Mouse (Mus musculus) heart, embryonic 12.5 days (tissue): ENCODE results near the gene Padi6. TPM values are rescaled to one million over a fixed set of nuclear protein-coding genes. Genes with fewer than 3 reads are reported as not detected.

Experiments used
- ATAC-seq: fragments of 200-750 bp; cut with Nextera tagmentation; 2 replicates; pipeline ENCODE4 v1.8.0; 2017; ENCODE audit warnings: moderate TSS enrichment, moderate library complexity; ENCODE audit not compliant: insufficient number of reproducible peaks, low FRiP score
- H3K27ac ChIP-seq: fragments of 300-500 bp; sonication (generic); 2 replicates; pipeline ENCODE4 v1.5.1; 2016; ENCODE audit warnings: mild to moderate bottlenecking, moderate library complexity; ENCODE audit not compliant: poor library complexity, severe bottlenecking
- H3K27me3 ChIP-seq: fragments of 300-500 bp; sonication (generic); replicated peaks from 2 replicates; pipeline ENCODE4 v1.6.1; 2016; ENCODE audit warnings: mild to moderate bottlenecking, moderate library complexity
- H3K36me3 ChIP-seq: fragments of 300-500 bp; sonication (generic); 2 replicates; pipeline ENCODE4 v1.6.1; 2016; ENCODE audit warnings: mild to moderate bottlenecking, moderate library complexity
- H3K4me1 ChIP-seq: fragments of 300-500 bp; sonication (generic); replicated peaks from 2 replicates; pipeline ENCODE4 v1.6.1; 2016; ENCODE audit warnings: mild to moderate bottlenecking
- H3K4me2 ChIP-seq: fragments of 300-500 bp; sonication (generic); 2 replicates; pipeline ENCODE4 v1.6.1; 2016; ENCODE audit warnings: mild to moderate bottlenecking, moderate library complexity
- H3K4me3 ChIP-seq: fragments of 300-500 bp; sonication (generic); 2 replicates; pipeline ENCODE4 v1.5.1; 2016; ENCODE audit warnings: mild to moderate bottlenecking
- H3K9ac ChIP-seq: fragments of 300-500 bp; sonication (generic); 2 replicates; pipeline ENCODE4 v1.6.1; 2016; ENCODE audit warnings: mild to moderate bottlenecking, moderate library complexity
- H3K9me3 ChIP-seq: fragments of 300-500 bp; sonication (generic); replicated peaks from 2 replicates; pipeline ENCODE4 v1.6.1; 2016; ENCODE audit warnings: mild to moderate bottlenecking, moderate library complexity
- WGBS: fragments of 180-500 bp; shearing (Covaris S2); methylation state at CpG from one replicate; pipeline ENCODE4 v1.1.7; 2016; 5-methylcytosine and 5-hydroxymethylcytosine counted together
- polyA plus RNA-seq: library from polyadenylated mRNA; unstranded; fragments of >200 nt; fragmentation: Nextera tagmentation; extraction: Ambion mirVana; gene quantifications from 2 replicates; pipeline ENCODE4 v1.2.1, GENCODE M21; 2016

Padi6 gene
- polyA plus RNA-seq, 1 experiment from 2014 or later = not detected

GRCm38 (mm10) chr4:140699441-140700127, 42.9 kb downstream of the Padi6 start:
- WGBS = 7% methylated on average over 29 of the region's 29 CpGs
- no peaks in the 10 kb centered on the region for H3K36me3 ChIP-seq
- H3K9ac ChIP-seq = peak overlapping the region; percentile 94; the same call in 1 of the 2 replicates
- H3K4me2 ChIP-seq = peak overlapping the region; percentile 82
- H3K27me3 ChIP-seq = peaks cover 12% of the 10 kb centered on the region
- peak overlapping the region; percentile 80 for H3K4me3 ChIP-seq
- peak; percentile 8; the same call in 1 of the 2 replicates for ATAC-seq
- H3K27ac ChIP-seq = no peak overlapping the region
- H3K4me1 ChIP-seq = peaks cover 29% of the 10 kb centered on the region
- no peaks in the 10 kb centered on the region for H3K9me3 ChIP-seq

- no peak overlapping the region for H3K9ac ChIP-seq
- WGBS = 63% methylated on average over 14 of the region's 14 CpGs
- no peak overlapping the region for H3K4me2 ChIP-seq
Measured at GRCm38 (mm10) chr4:140695675-140696585, 46.5 kb downstream of the Padi6 start.

GRCm38 (mm10) chr4:140695146-140695545, 47.3 kb downstream of the Padi6 start:
- Histone ChIP-seq H3K4me2 (no peak overlapping the region), H3K27ac (no peak overlapping the region), H3K4me1 (peaks cover 11% of the 10 kb centered on the region; the same call in 1 of the 2 replicates), H3K4me3 (no peak overlapping the region), H3K9ac (no peak overlapping the region), H3K27me3 (peaks cover 15% of the 10 kb centered on the region), H3K36me3 (no peaks in the 10 kb centered on the region), H3K9me3 (no peaks in the 10 kb centered on the region)
- ATAC-seq = no peak
- WGBS = 77% methylated on average over 7 of the region's 7 CpGs

More at GRCm38 (mm10) chr4:140695675-140696585, 46.5 kb downstream of the Padi6 start:
- H3K27ac ChIP-seq = no peak overlapping the region
- no peak overlapping the region for H3K4me3 ChIP-seq
- no peaks in the 10 kb centered on the region for H3K36me3 ChIP-seq
- peaks cover 15% of the 10 kb centered on the region for H3K27me3 ChIP-seq
- peaks cover 16% of the 10 kb centered on the region; the same call in 1 of the 2 replicates for H3K4me1 ChIP-seq
- ATAC-seq = no peak
- H3K9me3 ChIP-seq = no peaks in the 10 kb centered on the region

GRCm38 (mm10) chr4:140694551-140695060, 47.8 kb downstream of the Padi6 start:
- 59% methylated on average over 1 of the region's 1 CpGs for WGBS
- H3K9me3 ChIP-seq = no peaks in the 10 kb centered on the region
- peaks cover 7% of the 10 kb centered on the region; the same call in 1 of the 2 replicates for H3K4me1 ChIP-seq
- H3K9ac ChIP-seq = no peak overlapping the region
- no peak for ATAC-seq
- no peak overlapping the region for H3K4me2 ChIP-seq
- no peak overlapping the region for H3K4me3 ChIP-seq
- H3K27me3 ChIP-seq = peaks cover 15% of the 10 kb centered on the region
- no peaks in the 10 kb centered on the region for H3K36me3 ChIP-seq
- no peak overlapping the region for H3K27ac ChIP-seq

- Histone ChIP-seq H3K4me2 (no peak overlapping the region), H3K27me3 (peaks cover 7% of the 10 kb centered on the region; the same call in 1 of the 2 replicates), H3K4me3 (no peak overlapping the region), H3K36me3 (no peaks in the 10 kb centered on the region), H3K27ac (no peak overlapping the region), H3K9ac (no peak overlapping the region), H3K9me3 (no peaks in the 10 kb centered on the region), H3K4me1 (0 out of 2 replicates have a peak, but pooled peaks cover 3% of the 10 kb centered on the region)
- 41% methylated on average over 4 of the region's 4 CpGs for WGBS
- 0 out of 2 replicates have a peak, but pooled peaks have one; percentile 17 for ATAC-seq
Measured at GRCm38 (mm10) chr4:140693513-140693912, 48.9 kb downstream of the Padi6 start.

- Histone ChIP-seq H3K27ac (no peak overlapping the region), H3K4me1 (0 out of 2 replicates have a peak, but pooled peaks cover 3% of the 10 kb centered on the region), H3K9ac (no peak overlapping the region), H3K36me3 (no peaks in the 10 kb centered on the region), H3K9me3 (no peaks in the 10 kb centered on the region), H3K27me3 (0 out of 2 replicates have a peak, but pooled peaks cover 3% of the 10 kb centered on the region), H3K4me2 (no peak overlapping the region), H3K4me3 (no peak overlapping the region)
- WGBS = 70% methylated on average over 7 of the region's 7 CpGs
- ATAC-seq = no peak
Measured at GRCm38 (mm10) chr4:140691481-140691880, 51.0 kb downstream of the Padi6 start.

GRCm38 (mm10) chr4:140689873-140690655, 52.4 kb downstream of the Padi6 start:
- peak; percentile 51; the same call in 1 of the 2 replicates for ATAC-seq
- H3K4me1 ChIP-seq = peaks cover 6% of the 10 kb centered on the region; the same call in 1 of the 2 replicates
- H3K9ac ChIP-seq = no peak overlapping the region
- no peak overlapping the region for H3K4me2 ChIP-seq
- 65% methylated on average over 16 of the region's 16 CpGs for whole genome bisulfite sequencing
- 0 out of 2 replicates have a peak, but pooled peaks cover 8% of the 10 kb centered on the region for H3K27me3 ChIP-seq
- H3K36me3 ChIP-seq = no peaks in the 10 kb centered on the region
- H3K27ac ChIP-seq = no peak overlapping the region
- no peak overlapping the region for H3K4me3 ChIP-seq
- no peaks in the 10 kb centered on the region for H3K9me3 ChIP-seq

- Histone ChIP-seq H3K4me3 (no peak overlapping the region), H3K9ac (no peak overlapping the region), H3K4me2 (no peak overlapping the region), H3K27me3 (0 out of 2 replicates have a peak, but pooled peaks cover 11% of the 10 kb centered on the region), H3K36me3 (no peaks in the 10 kb centered on the region), H3K4me1 (peaks cover 17% of the 10 kb centered on the region), H3K27ac (no peak overlapping the region), H3K9me3 (no peaks in the 10 kb centered on the region)
- WGBS = 76% methylated on average over 5 of the region's 5 CpGs
- no peak for ATAC-seq
Measured at GRCm38 (mm10) chr4:140688826-140689425, 53.5 kb downstream of the Padi6 start.

GRCm38 (mm10) chr4:140688044-140688825, 54.2 kb downstream of the Padi6 start:
- H3K4me3 ChIP-seq = no peak overlapping the region
- H3K27me3 ChIP-seq = 0 out of 2 replicates have a peak, but pooled peaks cover 11% of the 10 kb centered on the region
- WGBS = 58% methylated on average over 12 of the region's 12 CpGs
- no peaks in the 10 kb centered on the region for H3K9me3 ChIP-seq
- H3K36me3 ChIP-seq = no peaks in the 10 kb centered on the region
- H3K4me2 ChIP-seq = no peak overlapping the region
- peaks cover 19% of the 10 kb centered on the region for H3K4me1 ChIP-seq
- no peak for ATAC-seq
- no peak overlapping the region for H3K27ac ChIP-seq
- no peak overlapping the region for H3K9ac ChIP-seq
